In genomic region chr15:98002991-98003821, GRCm38 (mm10) we compare ENCODE assay signal across 8 mouse cellular contexts. TPM values are rescaled to one million over a fixed set of nuclear protein-coding genes. Genes with fewer than 3 reads are reported as not detected.
DNase-seq lines count a peak whose midpoint lies in the region; ATAC-seq and TF ChIP-seq lines count a peak whose summit lies in the region.

No protein-coding gene starts in this region.

- peak overlapping the region; percentile 65 for H3K4me2 ChIP-seq in kidney, postnatal 0 days (ENCODE audit: low read length)
- peak overlapping the region; percentile 90 for H3K4me2 ChIP-seq in embryonic facial prominence, embryonic 13.5 days
- peak overlapping the region; percentile 68 for H3K4me2 ChIP-seq in intestine, embryonic 15.5 days (replicated peaks)
- peak overlapping the region; percentile 91 for H3K4me2 ChIP-seq in midbrain, embryonic 16.5 days (ENCODE audit: low read length)

- TF ChIP-seq CTCF in kidney, postnatal 0 days (IDR thresholded peaks at IDR 0.05; ENCODE audit: low read depth) = no peak

- no peak overlapping the region for H3K27ac ChIP-seq in kidney, postnatal 0 days
- H3K27ac ChIP-seq in embryonic facial prominence, embryonic 13.5 days = peak overlapping the region; percentile 89
- H3K27ac ChIP-seq in intestine, embryonic 15.5 days = no peak overlapping the region
- H3K27ac ChIP-seq in midbrain, embryonic 16.5 days (ENCODE audit: low read length) = no peak overlapping the region

- H3K9me3 ChIP-seq in kidney, postnatal 0 days (replicated peaks; ENCODE audit: low read length) = no peaks in the 10 kb centered on the region
- no peaks in the 10 kb centered on the region for H3K9me3 ChIP-seq in embryonic facial prominence, embryonic 13.5 days
- H3K9me3 ChIP-seq in intestine, embryonic 15.5 days = no peaks in the 10 kb centered on the region
- H3K9me3 ChIP-seq in midbrain, embryonic 16.5 days (replicated peaks; ENCODE audit: control insufficient read depth, low read length, poor library complexity, severe bottlenecking) = no peaks in the 10 kb centered on the region

- H3K4me3 ChIP-seq in kidney, postnatal 0 days (replicated peaks; ENCODE audit: low read depth, low read length) = peak overlapping the region; percentile 34
- peak overlapping the region; percentile 61 for H3K4me3 ChIP-seq in embryonic facial prominence, embryonic 13.5 days
- peak overlapping the region; percentile 32 for H3K4me3 ChIP-seq in intestine, embryonic 15.5 days (replicated peaks)
- peak overlapping the region; percentile 43 for H3K4me3 ChIP-seq in midbrain, embryonic 16.5 days (ENCODE audit: low read depth, low read length)

- peak overlapping the region; percentile 23; the same call in 1 of the 2 replicates for H3K9ac ChIP-seq in kidney, postnatal 0 days (ENCODE audit: low read depth, low read length)
- H3K9ac ChIP-seq in embryonic facial prominence, embryonic 13.5 days = peak overlapping the region; percentile 83
- H3K9ac ChIP-seq in intestine, embryonic 15.5 days = no peak overlapping the region
- peak overlapping the region; percentile 18; the same call in 1 of the 2 replicates for H3K9ac ChIP-seq in midbrain, embryonic 16.5 days (ENCODE audit: low read depth, low read length)

- 1% methylated on average over 42 of the region's 42 CpGs for WGBS in kidney, postnatal 0 days
- under 1% methylated on average over 42 of the region's 42 CpGs for WGBS in embryonic facial prominence, embryonic 13.5 days
- WGBS in intestine, embryonic 15.5 days = under 1% methylated on average over 42 of the region's 42 CpGs
- 1% methylated on average over 42 of the region's 42 CpGs for WGBS in midbrain, embryonic 16.5 days

- DNase-seq in kidney, postnatal 0 days (ENCODE audit: low spot score) = peak; percentile 79
- DNase-seq in kidney, adult 18-20 months = no peak
- DNase-seq in layer of hippocampus, adult 8-10 months (ENCODE audit: low spot score in 2 of 2) = no peak
- no peak for DNase-seq in left cerebral cortex, adult 18-20 months (ENCODE audit: low spot score in 2 of 2)
- no peak for DNase-seq in adrenal gland, postnatal 4 days (ENCODE audit: low spot score in 2 of 2)

- H3K4me1 ChIP-seq in kidney, postnatal 0 days (replicated peaks; ENCODE audit: insufficient read depth, low read length) = peaks cover 34% of the 10 kb centered on the region
- H3K4me1 ChIP-seq in embryonic facial prominence, embryonic 13.5 days = peaks cover 54% of the 10 kb centered on the region
- peaks cover 45% of the 10 kb centered on the region for H3K4me1 ChIP-seq in intestine, embryonic 15.5 days (replicated peaks)
- peaks cover 51% of the 10 kb centered on the region for H3K4me1 ChIP-seq in midbrain, embryonic 16.5 days (ENCODE audit: control insufficient read depth, insufficient read depth, low read length)

- 0 out of 2 replicates have a peak, but pooled peaks have one; percentile 10 for ATAC-seq in kidney, postnatal 0 days (replicated peaks; ENCODE audit: low FRiP score, low read depth)
- ATAC-seq in embryonic facial prominence, embryonic 13.5 days (ENCODE audit: insufficient number of reproducible peaks, insufficient read depth, low FRiP score, low TSS enrichment, low read depth) = no peak
- no peak for ATAC-seq in intestine, embryonic 15.5 days
- ATAC-seq in midbrain, embryonic 16.5 days = no peak

- H3K36me3 ChIP-seq in kidney, postnatal 0 days (ENCODE audit: insufficient read depth, low read length) = no peaks in the 10 kb centered on the region
- peaks cover 5% of the 10 kb centered on the region for H3K36me3 ChIP-seq in embryonic facial prominence, embryonic 13.5 days
- no peaks in the 10 kb centered on the region for H3K36me3 ChIP-seq in intestine, embryonic 15.5 days
- H3K36me3 ChIP-seq in midbrain, embryonic 16.5 days (ENCODE audit: control insufficient read depth, insufficient read depth, low read length) = no peaks in the 10 kb centered on the region

- peaks cover 60% of the 10 kb centered on the region for H3K27me3 ChIP-seq in kidney, postnatal 0 days (ENCODE audit: insufficient read depth, low read length)
- peaks cover 59% of the 10 kb centered on the region for H3K27me3 ChIP-seq in embryonic facial prominence, embryonic 13.5 days
- H3K27me3 ChIP-seq in intestine, embryonic 15.5 days (replicated peaks) = peaks cover 77% of the 10 kb centered on the region
- H3K27me3 ChIP-seq in midbrain, embryonic 16.5 days (ENCODE audit: control insufficient read depth, insufficient read depth, low read depth, low read length) = peaks cover 12% of the 10 kb centered on the region

RNA-seq across cellular contexts. Expression of gene Col2a1, which starts 1.3 kb away (rescaled TPM):
- 14.8 and 16.4 TPM in 2 replicates for polyA plus RNA-seq in kidney, postnatal 0 days (2015; fragmentation: Nextera tagmentation; extraction: Ambion mirVana)
- 306 and 385 TPM in 2 replicates for polyA plus RNA-seq in embryonic facial prominence, embryonic 13.5 days (2015; fragmentation: Nextera tagmentation; extraction: Ambion mirVana)
- polyA plus RNA-seq in intestine, embryonic 15.5 days (2015; fragmentation: Nextera tagmentation; extraction: Ambion mirVana) = 2.0 and 2.7 TPM in 2 replicates
- polyA plus RNA-seq in midbrain, embryonic 16.5 days (2015; fragmentation: Nextera tagmentation; extraction: Ambion mirVana) = 22.6 and 34.8 TPM in 2 replicates
- 1 to 10 TPM; 1.2 to 2.8 (median 1.9) TPM for total RNA-seq in layer of hippocampus, adult 8-10 months (2022)
- under 1 TPM; 0.86 to 0.91 TPM for total RNA-seq in left cerebral cortex, adult 18-20 months (2021)
- 1 to 10 TPM; 3.8 TPM for total RNA-seq in adrenal gland, postnatal 4 days (2021)

RNA-seq across cellular contexts. Expression of gene Tmem106c, which starts 39.2 kb away (rescaled TPM):
- 55.0 and 58.3 TPM in 2 replicates for polyA plus RNA-seq in kidney, postnatal 0 days (2015; fragmentation: Nextera tagmentation; extraction: Ambion mirVana)
- polyA plus RNA-seq in embryonic facial prominence, embryonic 13.5 days (2015; fragmentation: Nextera tagmentation; extraction: Ambion mirVana) = 37.8 and 38.7 TPM in 2 replicates
- polyA plus RNA-seq in intestine, embryonic 15.5 days (2015; fragmentation: Nextera tagmentation; extraction: Ambion mirVana) = 39.3 and 44.4 TPM in 2 replicates
- polyA plus RNA-seq in midbrain, embryonic 16.5 days (2015; fragmentation: Nextera tagmentation; extraction: Ambion mirVana) = 52.5 and 57.2 TPM in 2 replicates
- 10 to 100 TPM; 32.1 to 41.9 (median 39.0) TPM for total RNA-seq in layer of hippocampus, adult 8-10 months (2022)
- 10 to 100 TPM; 33.2 to 34.9 TPM for total RNA-seq in left cerebral cortex, adult 18-20 months (2021)
- total RNA-seq in adrenal gland, postnatal 4 days (2021) = 10 to 100 TPM; 69.8 to 70.7 TPM
